Mouse (Mus musculus): ENCODE data around the gene Ift20.

Ift20 gene

GRCm38 (mm10) chr11:78536080-78536689, at the start of gene Ift20, which contains the start of gene Tnfaip1:
Ift20 (plus strand) TSS chr11:78536361.
Tnfaip1 (minus strand) TSS chr11:78536332.
- DNase-seq = peak; percentile 97

DNA sequence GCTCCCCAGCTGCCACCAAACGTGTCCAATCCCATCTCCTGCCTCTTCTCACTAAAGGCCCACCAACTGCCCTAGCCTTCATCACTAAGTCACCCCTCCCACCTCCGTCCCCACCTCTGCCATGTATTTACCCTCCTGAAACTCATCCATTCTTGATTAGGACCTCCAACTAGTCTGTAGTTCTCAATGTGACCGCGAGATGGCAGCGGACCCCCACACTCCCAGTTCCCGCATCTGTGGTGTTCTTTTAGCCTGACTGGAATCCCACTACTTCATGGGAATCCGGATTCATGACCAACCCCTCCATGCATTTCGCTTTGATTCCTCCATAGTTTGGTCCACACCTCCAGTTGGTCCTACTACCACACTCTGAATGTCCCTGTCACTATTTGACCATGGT, 48.0 kb upstream of the Ift20 start:
- DNase-seq = peak; percentile 80

- DNase-seq = peak; percentile 60
Measured at GRCm38 (mm10) chr11:78490781-78491241, 45.4 kb upstream of the Ift20 start.

DNA sequence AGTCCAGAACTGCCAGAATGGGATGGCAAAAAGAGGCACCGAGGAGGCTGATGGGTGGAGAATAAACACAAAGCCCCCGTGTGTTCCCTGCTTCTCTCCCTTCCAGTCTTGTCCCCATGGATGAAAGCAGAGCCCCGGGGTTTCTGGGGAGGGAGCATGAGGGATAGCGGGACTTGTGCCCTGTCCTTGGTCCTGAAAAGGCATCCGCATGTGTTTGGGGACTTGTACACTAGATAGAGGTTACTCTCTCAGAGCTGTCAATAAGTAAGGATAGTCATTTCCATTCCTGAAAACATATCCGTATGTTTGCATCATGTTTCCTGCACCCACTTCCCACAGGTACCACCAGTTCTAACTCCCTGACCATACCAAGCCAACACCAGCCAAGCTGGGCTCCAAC, 40.3 kb upstream of the Ift20 start:
- DNase-seq = peak; percentile 56

- peak; percentile 56 for DNase-seq
Measured at GRCm38 (mm10) chr11:78497071-78497541, 39.1 kb upstream of the Ift20 start.

GRCm38 (mm10) chr11:78497544-78498522, 38.3 kb upstream of the Ift20 start, which contains the start of gene Sarm1:
Sarm1 (minus strand) TSS chr11:78497754.
- peak; percentile 100 for DNase-seq

- DNase-seq = no peak
Measured at GRCm38 (mm10) chr11:78499004-78499403, 37.2 kb upstream of the Ift20 start, which contains the start of gene Vtn. Vtn (plus strand) TSS chr11:78499091.

GRCm38 (mm10) chr11:78499543-78499942, 36.6 kb upstream of the Ift20 start:
- no peak for DNase-seq

DNA sequence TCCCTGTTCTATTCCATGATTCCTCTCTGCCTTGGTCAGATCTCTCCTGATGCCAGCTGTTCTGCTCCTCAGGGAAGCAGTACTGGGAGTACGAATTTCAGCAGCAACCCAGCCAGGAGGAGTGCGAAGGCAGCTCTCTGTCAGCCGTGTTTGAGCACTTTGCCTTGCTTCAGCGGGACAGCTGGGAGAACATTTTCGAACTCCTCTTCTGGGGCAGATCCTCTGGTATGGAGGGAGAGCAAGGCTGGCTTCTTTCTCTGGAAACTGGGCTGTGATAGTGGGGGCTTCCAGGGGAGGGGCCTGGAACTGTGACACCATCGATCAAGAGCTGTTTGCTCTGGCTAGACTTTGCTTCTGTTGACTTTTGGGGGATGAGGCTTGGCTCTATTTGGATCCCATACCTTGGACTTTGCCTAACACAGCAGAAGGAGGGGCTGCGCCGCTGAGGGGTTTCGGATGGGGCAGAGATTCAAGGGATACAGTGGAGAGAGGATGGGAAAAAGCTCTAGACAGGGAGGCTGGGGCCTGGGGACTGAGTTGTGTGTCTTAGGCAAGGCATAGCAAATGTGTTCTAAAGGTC, 35.4 kb upstream of the Ift20 start:
- DNase-seq = no peak

GRCm38 (mm10) chr11:78501529-78501928, 34.6 kb upstream of the Ift20 start:
- no peak for DNase-seq

GRCm38 (mm10) chr11:78502909-78503650, 33.1 kb upstream of the Ift20 start, which contains the start of gene Sebox:
Sebox (plus strand) TSS chr11:78503447.
- DNase-seq = no peak

GRCm38 (mm10) chr11:78505430-78505829, 30.7 kb upstream of the Ift20 start:
- DNase-seq = no peak

DNA sequence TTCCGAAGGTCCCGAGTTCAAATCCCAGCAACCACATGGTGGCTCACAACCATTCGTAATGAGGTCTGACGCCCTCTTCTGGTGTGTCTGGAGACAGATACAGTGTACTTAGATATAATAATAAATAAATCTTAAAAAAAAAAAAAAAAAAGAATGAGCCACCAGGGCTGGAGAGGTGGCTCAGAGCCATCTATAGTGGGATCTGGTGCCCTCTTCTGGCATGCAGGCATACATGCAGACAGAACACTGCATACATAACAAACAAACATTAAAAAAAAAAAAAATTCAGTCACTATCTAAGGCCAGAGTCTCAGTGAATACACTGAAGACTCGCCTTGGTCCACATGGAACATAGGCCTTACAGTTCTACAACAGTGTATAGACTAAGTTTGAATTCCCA, 27.0 kb upstream of the Ift20 start:
- peak; percentile 63 for DNase-seq

DNA sequence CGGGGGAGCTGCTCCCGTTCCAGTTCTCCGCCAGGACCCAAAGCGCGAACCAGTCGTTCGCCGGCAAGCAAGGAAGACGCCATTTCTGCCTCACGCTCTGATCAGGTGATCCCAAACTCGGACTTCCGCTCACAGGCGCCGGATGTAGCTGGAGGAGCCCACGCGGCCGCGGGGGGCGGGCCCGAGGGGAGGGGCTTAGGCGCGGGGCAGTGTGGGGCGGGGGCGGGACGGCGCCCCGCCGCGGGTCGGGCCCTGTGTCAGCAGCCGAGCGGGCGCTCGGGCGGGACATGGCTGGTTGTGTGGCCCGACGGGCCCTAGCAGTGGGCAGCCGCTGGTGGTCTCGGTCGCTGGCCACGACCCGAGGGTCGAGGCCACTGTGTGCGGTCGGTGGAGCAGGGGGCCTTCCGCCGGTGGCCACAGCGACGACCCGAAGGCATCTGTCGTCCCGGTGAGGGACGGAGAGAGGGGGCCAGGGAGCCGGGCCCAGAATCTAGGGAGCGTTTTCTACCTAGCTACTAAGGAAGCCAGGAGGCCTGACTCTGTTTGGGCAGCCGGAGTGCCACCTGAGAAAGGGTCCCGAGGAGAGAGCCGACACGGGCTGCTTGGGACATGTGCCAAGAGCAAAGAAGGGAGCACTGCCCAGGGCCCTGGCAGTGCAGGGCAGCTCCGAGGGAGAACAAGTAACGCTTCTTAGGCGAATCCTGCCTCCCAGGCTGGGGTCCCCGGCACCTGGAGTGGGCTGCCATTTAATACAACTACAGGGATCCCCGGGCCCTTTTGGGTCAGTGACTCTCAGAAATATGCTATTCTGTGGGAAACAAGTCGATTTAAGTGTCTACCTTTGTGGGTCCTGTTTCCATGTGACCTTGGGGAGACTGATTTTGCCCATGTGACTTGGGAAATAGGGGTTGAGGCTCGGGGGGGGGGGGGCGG, 23.9 kb upstream of the Ift20 start, which contains the start of the genes Tmem199 and Poldip2:
Tmem199 (minus strand) TSS at position 148 of the 933 bp plus-strand sequence.
Poldip2 (plus strand) TSS at position 169 of the 933 bp plus-strand sequence.
- DNase-seq = peak; percentile 94

- DNase-seq = no peak
Measured at GRCm38 (mm10) chr11:78513106-78513790, 22.9 kb upstream of the Ift20 start.

GRCm38 (mm10) chr11:78515549-78516325, 20.4 kb upstream of the Ift20 start:
- peak; percentile 33 for DNase-seq

- no peak for DNase-seq
Measured at GRCm38 (mm10) chr11:78518931-78519330, 17.2 kb upstream of the Ift20 start.

DNA sequence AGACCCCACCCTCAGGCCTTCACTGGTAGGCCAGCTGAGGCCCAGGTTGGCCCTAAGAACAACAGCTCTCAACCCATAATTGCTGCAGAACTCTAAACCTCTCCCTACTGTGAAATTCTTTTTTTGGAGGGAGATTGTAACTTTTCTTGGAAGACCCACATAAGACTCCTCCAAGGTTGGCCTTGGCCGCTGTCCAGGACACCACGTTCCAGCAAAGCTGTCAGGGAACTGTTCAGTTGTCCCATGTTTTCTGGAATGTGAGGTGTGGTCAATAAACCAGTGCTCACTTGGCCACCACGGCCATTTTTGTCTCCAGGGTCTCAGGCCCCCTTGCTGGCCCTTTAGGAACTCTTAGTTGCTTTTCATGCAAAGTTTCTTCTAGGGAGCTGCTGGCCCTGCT, 14.3 kb upstream of the Ift20 start:
- no peak for DNase-seq

- no peak for DNase-seq
Measured at GRCm38 (mm10) chr11:78522481-78522997, 13.6 kb upstream of the Ift20 start.
